Mouse (Mus musculus) brain, adult 2 months (tissue): ENCODE measurements at regions not wholly inside any gene's neighbourhood (a gene's known extent, or its start where the extent isn't known, plus 50 kb on each side); places are given as distances from the start of the nearest gene placed in this dataset.
"Not testable (repeated sequence)": the region's sequence is repeated elsewhere in the genome, so short reads cannot be mapped to it uniquely, and the experiment has no call there.

Experiments
- DNase-seq: peaks from one replicate; pipeline ENCODE4 v3.0.0; 2011; ENCODE audit warnings: low read depth, low spot score

DNA sequence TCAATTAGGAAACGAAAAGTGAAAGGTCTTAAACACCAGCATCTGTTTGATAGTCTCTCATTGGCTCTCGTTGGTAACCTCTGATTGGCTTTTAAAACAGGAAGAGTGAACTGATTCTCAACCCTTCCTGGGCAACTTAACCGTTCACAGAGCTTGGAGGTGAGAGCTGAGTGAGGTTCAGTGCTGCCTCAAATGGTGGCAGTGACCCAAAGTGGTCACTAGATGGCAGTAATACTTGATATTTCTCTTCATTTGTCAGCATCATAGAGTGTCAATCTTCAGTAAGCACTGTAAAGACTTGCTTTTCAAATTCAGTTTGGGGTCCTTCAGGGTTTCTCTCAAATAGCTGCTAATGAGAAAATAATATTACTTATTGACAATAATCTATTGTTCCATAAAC lies 321.8 kb upstream of the Gdi2 start:
- DNase-seq: peak; percentile 54

DNA sequence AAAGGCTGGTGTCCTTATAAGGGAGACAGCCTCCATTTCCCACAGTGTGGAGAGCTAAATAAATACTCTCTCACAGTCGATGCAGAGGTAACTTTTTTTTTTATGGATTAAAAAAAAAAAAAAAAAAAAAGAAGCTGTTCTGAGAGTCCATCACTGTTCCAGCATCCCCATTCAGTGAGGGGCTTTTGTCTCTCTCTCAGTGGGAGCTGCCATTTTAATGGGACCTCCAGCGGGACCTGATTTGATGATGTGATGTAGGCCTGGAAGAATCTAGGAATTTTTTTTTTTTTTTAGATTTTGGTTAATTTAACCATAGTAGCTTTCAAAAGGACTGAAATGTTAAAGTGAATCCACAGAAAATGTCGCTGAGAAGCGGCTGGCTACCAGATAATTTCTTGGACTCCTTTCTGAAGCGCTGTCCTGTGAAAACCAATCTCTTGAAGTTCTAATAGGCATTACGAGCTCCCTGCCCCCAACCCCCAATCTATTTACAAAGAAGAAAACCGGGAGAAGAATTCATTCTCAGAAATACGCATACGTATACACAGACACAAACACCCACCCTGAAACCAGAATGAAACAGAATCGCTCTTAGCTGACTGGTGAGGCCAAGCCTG lies 316.8 kb upstream of the Gdi2 start:
- DNase-seq: not testable (repeated sequence)

DNA sequence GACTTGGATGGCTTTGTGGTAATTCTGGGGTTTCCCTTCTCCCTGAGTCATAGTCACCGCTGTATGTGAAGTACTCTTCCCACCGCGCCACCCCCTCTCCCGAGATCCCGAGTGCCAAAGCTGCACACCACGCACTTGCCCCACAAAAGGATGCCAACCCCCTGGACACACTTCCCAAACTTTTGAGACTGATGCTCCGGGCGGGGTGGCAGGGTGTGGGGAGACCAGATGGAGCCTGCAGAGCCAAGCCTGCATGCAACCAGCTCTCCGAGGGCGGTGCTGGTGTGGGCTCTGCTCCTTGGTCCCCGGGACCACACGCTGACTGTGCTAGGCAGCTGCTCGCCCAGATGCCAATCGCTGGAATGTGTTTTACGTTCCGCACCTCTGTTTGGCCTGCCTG lies 316.2 kb upstream of the Gdi2 start:
- DNase-seq: peak; percentile 50

DNA sequence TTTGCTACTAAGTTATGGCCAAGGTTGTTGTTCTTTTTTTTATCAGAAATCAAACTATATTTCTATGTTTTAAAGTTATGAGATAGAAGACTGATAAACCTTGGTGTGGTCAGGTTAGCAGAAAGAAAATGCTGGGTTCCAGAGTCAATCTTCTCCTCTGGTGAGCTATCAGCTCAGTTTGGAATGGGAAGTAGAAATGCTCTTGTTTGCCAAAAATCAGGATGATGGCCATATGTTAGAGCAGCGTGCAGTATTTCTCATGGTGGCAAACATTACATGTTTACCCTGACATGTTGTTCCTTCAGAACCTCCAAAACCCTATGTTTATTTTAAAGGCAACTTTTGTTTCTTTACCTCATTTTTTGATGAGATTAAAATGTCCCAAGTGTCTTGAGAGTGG lies 279.5 kb upstream of the Gdi2 start:
- DNase-seq: peak; percentile 59

DNA sequence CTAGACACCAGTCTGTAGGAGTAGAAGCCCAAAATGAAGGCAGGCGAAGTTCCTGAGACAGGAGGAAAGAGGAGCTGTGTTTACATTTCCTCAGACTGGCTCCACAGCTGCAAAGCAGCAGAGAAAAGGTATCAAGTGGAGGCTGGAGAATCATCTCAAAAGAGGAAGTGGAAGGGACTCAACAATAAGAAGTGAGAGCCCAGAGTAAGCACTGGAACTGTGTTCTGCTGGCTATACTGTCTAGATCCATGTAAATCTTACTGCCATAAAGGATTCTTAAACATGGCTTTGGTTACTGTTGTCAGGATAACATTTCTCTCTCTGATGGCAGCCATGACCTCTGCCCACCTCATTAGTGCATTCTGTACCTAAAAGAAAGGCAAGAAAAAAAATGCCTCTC lies 261.7 kb upstream of the Gdi2 start:
- not testable (repeated sequence) for DNase-seq
